Mouse (Mus musculus) embryonic facial prominence, embryonic 12.5 days (tissue): ENCODE data around the gene L3mbtl3. TPM values are rescaled to one million over a fixed set of nuclear protein-coding genes. Genes with fewer than 3 reads are reported as not detected.

Source experiments
- ATAC-seq: fragments of 200-750 bp; cut with Nextera tagmentation; 2 replicates; pipeline ENCODE4 v1.8.0; 2017; ENCODE audit not compliant: insufficient number of reproducible peaks, insufficient read depth, low FRiP score, low TSS enrichment
- H3K27ac ChIP-seq: fragments of 300-500 bp; sonication (generic); 2 replicates; pipeline ENCODE4 v1.5.1; 2016; ENCODE audit warnings: mild to moderate bottlenecking
- H3K27me3 ChIP-seq: fragments of 300-500 bp; sonication (generic); 2 replicates; pipeline ENCODE4 v1.6.1; 2016; ENCODE audit warnings: mild to moderate bottlenecking, moderate library complexity
- H3K36me3 ChIP-seq: fragments of 300-500 bp; sonication (generic); 2 replicates; pipeline ENCODE4 v1.6.1; 2016; ENCODE audit warnings: mild to moderate bottlenecking
- H3K4me1 ChIP-seq: fragments of 300-500 bp; sonication (generic); 2 replicates; pipeline ENCODE4 v1.6.1; 2016
- H3K4me2 ChIP-seq: fragments of 300-500 bp; sonication (generic); replicated peaks from 2 replicates; pipeline ENCODE4 v1.6.1; 2016; ENCODE audit warnings: mild to moderate bottlenecking, moderate library complexity
- H3K4me3 ChIP-seq: fragments of 300-500 bp; sonication (generic); 2 replicates; pipeline ENCODE4 v1.5.1; 2016; ENCODE audit warnings: mild to moderate bottlenecking
- H3K9ac ChIP-seq: fragments of 300-500 bp; sonication (generic); 2 replicates; pipeline ENCODE4 v1.6.1; 2016; ENCODE audit warnings: mild to moderate bottlenecking, moderate library complexity
- H3K9me3 ChIP-seq: fragments of 300-500 bp; sonication (generic); 2 replicates; pipeline ENCODE4 v1.6.1; 2016; ENCODE audit warnings: mild to moderate bottlenecking, moderate library complexity
- WGBS: fragments of 180-500 bp; shearing (Covaris S2); methylation state at CpG from one replicate; pipeline ENCODE4 v1.1.7; 2016; 5-methylcytosine and 5-hydroxymethylcytosine counted together
- polyA plus RNA-seq: library from polyadenylated mRNA; unstranded; fragments of >200 nt; fragmentation: Nextera tagmentation; extraction: Ambion mirVana; gene quantifications from 2 replicates; pipeline ENCODE4 v1.2.1, GENCODE M21; 2016

The L3mbtl3 gene
- polyA plus RNA-seq: 26.0 and 26.4 TPM in 2 replicates

- H3K27ac ChIP-seq: peak within 1 kb of the TSS; percentile 97
- peak within 1 kb of the TSS; percentile 96 for H3K9ac ChIP-seq
- H3K4me3 ChIP-seq: peak within 1 kb of the TSS; percentile 81
- H3K4me2 ChIP-seq: peak within 1 kb of the TSS; percentile 60
- no peaks in the 10 kb centered on the region for H3K36me3 ChIP-seq
- peak; percentile 88 for ATAC-seq
- WGBS: 1% methylated on average over 42 of the region's 42 CpGs
- H3K27me3 ChIP-seq: no peaks in the 10 kb centered on the region
- H3K4me1 ChIP-seq: peaks cover 16% of the 10 kb centered on the region
- no peaks in the 10 kb centered on the region for H3K9me3 ChIP-seq
Measured at GRCm38 (mm10) chr10:26375790-26376545, at the start of gene L3mbtl3. Gene L3mbtl3, minus strand, starts transcription at chr10:26375971.

- no peaks in the 10 kb centered on the region for H3K9me3 ChIP-seq
- no peaks in the 10 kb centered on the region for H3K36me3 ChIP-seq
- no peak for ATAC-seq
- no peak overlapping the region for H3K4me3 ChIP-seq
- no peak overlapping the region for H3K4me2 ChIP-seq
- 48% methylated on average over 2 of the region's 2 CpGs for WGBS
- H3K27ac ChIP-seq: no peak overlapping the region
- H3K9ac ChIP-seq: no peak overlapping the region
- no peaks in the 10 kb centered on the region for H3K4me1 ChIP-seq
- H3K27me3 ChIP-seq: no peaks in the 10 kb centered on the region
Measured at GRCm38 (mm10) chr10:26421168-26421567, 45.4 kb upstream of the L3mbtl3 start.

- H3K36me3 ChIP-seq: no peaks in the 10 kb centered on the region
- H3K4me3 ChIP-seq: no peak overlapping the region
- H3K4me2 ChIP-seq: no peak overlapping the region
- ATAC-seq: no peak
- no peaks in the 10 kb centered on the region for H3K4me1 ChIP-seq
- H3K9ac ChIP-seq: no peak overlapping the region
- no peaks in the 10 kb centered on the region for H3K9me3 ChIP-seq
- no peaks in the 10 kb centered on the region for H3K27me3 ChIP-seq
- no peak overlapping the region for H3K27ac ChIP-seq
Measured at GRCm38 (mm10) chr10:26388656-26389055, 12.9 kb upstream of the L3mbtl3 start.

- Histone ChIP-seq H3K4me3 (no peak overlapping the region), H3K27me3 (no peaks in the 10 kb centered on the region), H3K36me3 (no peaks in the 10 kb centered on the region), H3K27ac (no peak overlapping the region), H3K9ac (no peak overlapping the region), H3K9me3 (no peaks in the 10 kb centered on the region), H3K4me2 (no peak overlapping the region), H3K4me1 (peaks cover 9% of the 10 kb centered on the region)
- ATAC-seq: no peak
- 68% methylated on average over 6 of the region's 6 CpGs for WGBS
Measured at GRCm38 (mm10) chr10:26377332-26377602, 1.5 kb upstream of the L3mbtl3 start.

GRCm38 (mm10) chr10:26376546-26377331 lies 968 bp upstream of the L3mbtl3 start:
- Histone ChIP-seq H3K27me3 (no peaks in the 10 kb centered on the region), H3K27ac (peak overlapping the region; percentile 97), H3K4me2 (peak overlapping the region; percentile 60), H3K9me3 (no peaks in the 10 kb centered on the region), H3K4me1 (peaks cover 10% of the 10 kb centered on the region), H3K4me3 (peak overlapping the region; percentile 81), H3K9ac (peak overlapping the region; percentile 96), H3K36me3 (no peaks in the 10 kb centered on the region)
- no peak for ATAC-seq
- 33% methylated on average over 10 of the region's 10 CpGs for WGBS

- ATAC-seq: peak; percentile 17; the same call in 1 of the 2 replicates
- 0% methylated on average over 8 of the region's 30 CpGs for WGBS
- H3K27ac ChIP-seq: peak overlapping the region; percentile 97
- H3K9me3 ChIP-seq: no peaks in the 10 kb centered on the region
- H3K27me3 ChIP-seq: no peaks in the 10 kb centered on the region
- peak overlapping the region; percentile 96 for H3K9ac ChIP-seq
- H3K4me3 ChIP-seq: peak overlapping the region; percentile 81
- H3K4me2 ChIP-seq: peak overlapping the region; percentile 60
- H3K4me1 ChIP-seq: peaks cover 16% of the 10 kb centered on the region
- no peaks in the 10 kb centered on the region for H3K36me3 ChIP-seq
Measured at GRCm38 (mm10) chr10:26375351-26375751, 420 bp downstream of the L3mbtl3 start.

- under 1% methylated on average over 76 of the region's 101 CpGs for WGBS
- H3K36me3 ChIP-seq: no peaks in the 10 kb centered on the region
- H3K4me3 ChIP-seq: peak overlapping the region; percentile 81
- H3K9me3 ChIP-seq: no peaks in the 10 kb centered on the region
- peak overlapping the region; percentile 96 for H3K9ac ChIP-seq
- H3K27me3 ChIP-seq: no peaks in the 10 kb centered on the region
- peak; percentile 41; the same call in 1 of the 2 replicates for ATAC-seq
- peak overlapping the region; percentile 60 for H3K4me2 ChIP-seq
- peak overlapping the region; percentile 97 for H3K27ac ChIP-seq
- peaks cover 16% of the 10 kb centered on the region for H3K4me1 ChIP-seq
Measured at GRCm38 (mm10) chr10:26374436-26375311, 1.1 kb downstream of the L3mbtl3 start.

GRCm38 (mm10) chr10:26373951-26374435 lies 1.8 kb downstream of the L3mbtl3 start:
- peaks cover 16% of the 10 kb centered on the region for H3K4me1 ChIP-seq

GRCm38 (mm10) chr10:26372940-26373931 lies 2.5 kb downstream of the L3mbtl3 start:
- H3K36me3 ChIP-seq: no peaks in the 10 kb centered on the region; the same call in 1 of the 2 replicates
- peak overlapping the region; percentile 97 for H3K27ac ChIP-seq
- under 1% methylated on average over 51 of the region's 51 CpGs for WGBS
- H3K4me2 ChIP-seq: peak overlapping the region; percentile 60
- H3K9me3 ChIP-seq: no peaks in the 10 kb centered on the region
- peak overlapping the region; percentile 81 for H3K4me3 ChIP-seq
- H3K27me3 ChIP-seq: no peaks in the 10 kb centered on the region
- peak overlapping the region; percentile 96 for H3K9ac ChIP-seq
- H3K4me1 ChIP-seq: peaks cover 16% of the 10 kb centered on the region
- no peak for ATAC-seq

More at GRCm38 (mm10) chr10:26373951-26374435, 1.8 kb downstream of the L3mbtl3 start:
- ATAC-seq: no peak; the same call in 1 of the 2 replicates
- peak overlapping the region; percentile 81 for H3K4me3 ChIP-seq
- no peaks in the 10 kb centered on the region for H3K36me3 ChIP-seq
- H3K27me3 ChIP-seq: no peaks in the 10 kb centered on the region
- H3K27ac ChIP-seq: peak overlapping the region; percentile 97
- no peaks in the 10 kb centered on the region for H3K9me3 ChIP-seq
- peak overlapping the region; percentile 96 for H3K9ac ChIP-seq
- under 1% methylated on average over 56 of the region's 71 CpGs for WGBS
- H3K4me2 ChIP-seq: peak overlapping the region; percentile 60

GRCm38 (mm10) chr10:26371416-26371815 lies 4.4 kb downstream of the L3mbtl3 start:
- 52% methylated on average over 7 of the region's 7 CpGs for WGBS
- Histone ChIP-seq H3K27me3 (no peaks in the 10 kb centered on the region), H3K9me3 (no peaks in the 10 kb centered on the region), H3K36me3 (peaks cover 9% of the 10 kb centered on the region), H3K4me1 (peaks cover 9% of the 10 kb centered on the region; the same call in 1 of the 2 replicates), H3K4me3 (no peak overlapping the region), H3K27ac (no peak overlapping the region), H3K9ac (no peak overlapping the region), H3K4me2 (0 out of 2 replicates have a peak overlapping the region, but pooled peaks have one; percentile 15)
- no peak for ATAC-seq
